Mouse (Mus musculus) limb, embryonic 15.5 days (tissue): ENCODE results near the gene Grin2b. TPM values are rescaled to one million over a fixed set of nuclear protein-coding genes. Genes with fewer than 3 reads are reported as not detected.

ENCODE experiments used
- ATAC-seq: fragments of 200-750 bp; cut with Nextera tagmentation; 2 replicates; pipeline ENCODE4 v1.8.0; 2017; ENCODE audit warnings: low read depth, moderate TSS enrichment; ENCODE audit not compliant: insufficient number of reproducible peaks, low FRiP score, low TSS enrichment
- H3K27ac ChIP-seq: fragments of 300-500 bp; sonication (generic); 2 replicates; pipeline ENCODE4 v1.5.1; 2015; ENCODE audit warnings: moderate library complexity, mild to moderate bottlenecking, inconsistent platforms
- H3K27me3 ChIP-seq: fragments of 300-500 bp; sonication (generic); 2 replicates; pipeline ENCODE4 v1.6.1; 2015; ENCODE audit warnings: inconsistent platforms
- H3K36me3 ChIP-seq: fragments of 300-500 bp; sonication (generic); 2 replicates; pipeline ENCODE4 v1.6.1; 2015; ENCODE audit warnings: inconsistent platforms
- H3K4me1 ChIP-seq: fragments of 300-500 bp; sonication (generic); 2 replicates; pipeline ENCODE4 v1.6.1; 2015; ENCODE audit warnings: inconsistent platforms
- H3K4me2 ChIP-seq: fragments of 300-500 bp; sonication (generic); 2 replicates; pipeline ENCODE4 v1.6.1; 2015; ENCODE audit warnings: mild to moderate bottlenecking, inconsistent platforms
- H3K4me3 ChIP-seq: fragments of 300-500 bp; sonication (generic); 2 replicates; pipeline ENCODE4 v1.5.1; 2015; ENCODE audit warnings: mild to moderate bottlenecking, inconsistent platforms
- H3K9ac ChIP-seq: fragments of 300-500 bp; sonication (generic); 2 replicates; pipeline ENCODE4 v1.6.1; 2015; ENCODE audit warnings: inconsistent platforms
- H3K9me3 ChIP-seq: fragments of 300-500 bp; sonication (generic); 2 replicates; pipeline ENCODE4 v1.6.1; 2016; ENCODE audit warnings: inconsistent platforms
- WGBS: fragments of 180-500 bp; shearing (Covaris S2); methylation state at CpG from one replicate; pipeline ENCODE4 v1.1.7; 2015; 5-methylcytosine and 5-hydroxymethylcytosine counted together
- polyA plus RNA-seq: library from polyadenylated mRNA; unstranded; fragments of >200 nt; fragmentation: Nextera tagmentation; extraction: Ambion mirVana; gene quantifications from 2 replicates; pipeline ENCODE4 v1.2.1, GENCODE M21; 2015

Grin2b gene
- polyA plus RNA-seq, 1 experiment from 2014 or later: 3.2 TPM

GRCm38 (mm10) chr6:136096269-136096668, 77.0 kb downstream of the Grin2b start:
- Histone ChIP-seq H3K27me3 (no peaks in the 10 kb centered on the region), H3K9ac (no peak overlapping the region), H3K4me1 (no peaks in the 10 kb centered on the region), H3K4me3 (no peak overlapping the region), H3K36me3 (no peaks in the 10 kb centered on the region), H3K4me2 (no peak overlapping the region), H3K27ac (no peak overlapping the region), H3K9me3 (no peaks in the 10 kb centered on the region)
- WGBS: 19% methylated on average over 1 of the region's 1 CpGs
- no peak for ATAC-seq

- no peaks in the 10 kb centered on the region for H3K4me1 ChIP-seq
- ATAC-seq: no peak
- no peak overlapping the region for H3K9ac ChIP-seq
- 72% methylated on average over 17 of the region's 17 CpGs for WGBS
- no peak overlapping the region for H3K27ac ChIP-seq
- no peak overlapping the region for H3K4me3 ChIP-seq
- H3K9me3 ChIP-seq: no peaks in the 10 kb centered on the region
- no peak overlapping the region for H3K4me2 ChIP-seq
- no peaks in the 10 kb centered on the region for H3K27me3 ChIP-seq
- no peaks in the 10 kb centered on the region for H3K36me3 ChIP-seq
These were observed 93.1 kb downstream of the Grin2b start for GRCm38 (mm10) chr6:136079991-136080734.

- no peaks in the 10 kb centered on the region for H3K36me3 ChIP-seq
- H3K9me3 ChIP-seq: no peaks in the 10 kb centered on the region
- no peak overlapping the region for H3K4me3 ChIP-seq
- no peak for ATAC-seq
- no peak overlapping the region for H3K4me2 ChIP-seq
- H3K27ac ChIP-seq: no peak overlapping the region
- H3K9ac ChIP-seq: no peak overlapping the region
- H3K4me1 ChIP-seq: no peaks in the 10 kb centered on the region
- H3K27me3 ChIP-seq: no peaks in the 10 kb centered on the region
- 84% methylated on average over 13 of the region's 13 CpGs for WGBS
These were observed 100.8 kb downstream of the Grin2b start for GRCm38 (mm10) chr6:136072326-136073054.

GRCm38 (mm10) chr6:136070101-136070500, 103.2 kb downstream of the Grin2b start:
- H3K27ac ChIP-seq: no peak overlapping the region
- H3K4me2 ChIP-seq: no peak overlapping the region
- H3K9ac ChIP-seq: no peak overlapping the region
- WGBS: 81% methylated on average over 7 of the region's 7 CpGs
- no peak overlapping the region for H3K4me3 ChIP-seq
- H3K4me1 ChIP-seq: no peaks in the 10 kb centered on the region
- no peaks in the 10 kb centered on the region for H3K27me3 ChIP-seq
- no peaks in the 10 kb centered on the region for H3K36me3 ChIP-seq
- no peaks in the 10 kb centered on the region for H3K9me3 ChIP-seq
- no peak for ATAC-seq

- Histone ChIP-seq H3K27ac (no peak overlapping the region), H3K4me1 (no peaks in the 10 kb centered on the region), H3K9me3 (no peaks in the 10 kb centered on the region), H3K4me3 (no peak overlapping the region), H3K27me3 (no peaks in the 10 kb centered on the region), H3K4me2 (no peak overlapping the region), H3K9ac (no peak overlapping the region), H3K36me3 (no peaks in the 10 kb centered on the region)
- ATAC-seq: no peak
- WGBS: 33% methylated on average over 1 of the region's 1 CpGs
These were observed 120.0 kb downstream of the Grin2b start for GRCm38 (mm10) chr6:136053346-136053745.

- Histone ChIP-seq H3K36me3 (no peaks in the 10 kb centered on the region), H3K4me2 (no peak overlapping the region), H3K27ac (no peak overlapping the region), H3K9me3 (no peaks in the 10 kb centered on the region), H3K27me3 (no peaks in the 10 kb centered on the region), H3K4me1 (no peaks in the 10 kb centered on the region), H3K9ac (no peak overlapping the region), H3K4me3 (no peak overlapping the region)
- WGBS: 72% methylated on average over 4 of the region's 4 CpGs
- ATAC-seq: no peak
These were observed 123.0 kb downstream of the Grin2b start for GRCm38 (mm10) chr6:136050346-136050745.

- no peaks in the 10 kb centered on the region for H3K4me1 ChIP-seq
- 89% methylated on average over 2 of the region's 2 CpGs for WGBS
- no peak for ATAC-seq
- H3K9ac ChIP-seq: no peak overlapping the region
- H3K27ac ChIP-seq: no peak overlapping the region
- no peak overlapping the region for H3K4me3 ChIP-seq
- no peaks in the 10 kb centered on the region for H3K36me3 ChIP-seq
- H3K27me3 ChIP-seq: no peaks in the 10 kb centered on the region
- H3K9me3 ChIP-seq: no peaks in the 10 kb centered on the region
- no peak overlapping the region for H3K4me2 ChIP-seq
These were observed 125.2 kb downstream of the Grin2b start for GRCm38 (mm10) chr6:136048084-136048483.

- Histone ChIP-seq H3K27me3 (no peaks in the 10 kb centered on the region), H3K4me1 (no peaks in the 10 kb centered on the region), H3K4me3 (no peak overlapping the region), H3K36me3 (no peaks in the 10 kb centered on the region), H3K9me3 (no peaks in the 10 kb centered on the region), H3K4me2 (no peak overlapping the region), H3K9ac (no peak overlapping the region), H3K27ac (no peak overlapping the region)
- no peak for ATAC-seq
- 80% methylated on average over 7 of the region's 7 CpGs for WGBS
These were observed 127.2 kb downstream of the Grin2b start for GRCm38 (mm10) chr6:136046091-136046490.

- H3K4me2 ChIP-seq: no peak overlapping the region
- H3K36me3 ChIP-seq: no peaks in the 10 kb centered on the region
- no peaks in the 10 kb centered on the region for H3K27me3 ChIP-seq
- no peaks in the 10 kb centered on the region for H3K9me3 ChIP-seq
- 73% methylated on average over 5 of the region's 5 CpGs for WGBS
- ATAC-seq: no peak
- no peak overlapping the region for H3K9ac ChIP-seq
- H3K27ac ChIP-seq: no peak overlapping the region
- no peaks in the 10 kb centered on the region for H3K4me1 ChIP-seq
- no peak overlapping the region for H3K4me3 ChIP-seq
These were observed 128.8 kb downstream of the Grin2b start for GRCm38 (mm10) chr6:136044461-136044860.

GRCm38 (mm10) chr6:136042375-136042774, 130.9 kb downstream of the Grin2b start:
- WGBS: 84% methylated on average over 3 of the region's 3 CpGs
- H3K27ac ChIP-seq: no peak overlapping the region
- H3K4me1 ChIP-seq: no peaks in the 10 kb centered on the region
- no peaks in the 10 kb centered on the region for H3K9me3 ChIP-seq
- no peak for ATAC-seq
- H3K4me2 ChIP-seq: no peak overlapping the region
- H3K9ac ChIP-seq: no peak overlapping the region
- H3K36me3 ChIP-seq: no peaks in the 10 kb centered on the region
- H3K4me3 ChIP-seq: no peak overlapping the region
- no peaks in the 10 kb centered on the region for H3K27me3 ChIP-seq

- Histone ChIP-seq H3K27ac (no peak overlapping the region), H3K27me3 (no peaks in the 10 kb centered on the region), H3K4me3 (no peak overlapping the region), H3K4me2 (no peak overlapping the region), H3K9me3 (no peaks in the 10 kb centered on the region), H3K36me3 (no peaks in the 10 kb centered on the region), H3K4me1 (no peaks in the 10 kb centered on the region), H3K9ac (no peak overlapping the region)
- no peak for ATAC-seq
- WGBS: 82% methylated on average over 8 of the region's 8 CpGs
These were observed 131.5 kb downstream of the Grin2b start for GRCm38 (mm10) chr6:136041821-136042220.

- no peaks in the 10 kb centered on the region for H3K9me3 ChIP-seq
- no peak overlapping the region for H3K4me2 ChIP-seq
- H3K4me3 ChIP-seq: no peak overlapping the region
- no peak overlapping the region for H3K9ac ChIP-seq
- no peak for ATAC-seq
- no peaks in the 10 kb centered on the region for H3K4me1 ChIP-seq
- H3K27ac ChIP-seq: no peak overlapping the region
- 76% methylated on average over 3 of the region's 3 CpGs for WGBS
- no peaks in the 10 kb centered on the region for H3K36me3 ChIP-seq
- no peaks in the 10 kb centered on the region for H3K27me3 ChIP-seq
These were observed 132.4 kb downstream of the Grin2b start for GRCm38 (mm10) chr6:136040931-136041330.
